Mouse (Mus musculus): ENCODE measurements around the gene Fyb.
A peak's percentile ranks its signal among the peaks of the same experiment; 100 is the strongest.

Gene Fyb

DNA sequence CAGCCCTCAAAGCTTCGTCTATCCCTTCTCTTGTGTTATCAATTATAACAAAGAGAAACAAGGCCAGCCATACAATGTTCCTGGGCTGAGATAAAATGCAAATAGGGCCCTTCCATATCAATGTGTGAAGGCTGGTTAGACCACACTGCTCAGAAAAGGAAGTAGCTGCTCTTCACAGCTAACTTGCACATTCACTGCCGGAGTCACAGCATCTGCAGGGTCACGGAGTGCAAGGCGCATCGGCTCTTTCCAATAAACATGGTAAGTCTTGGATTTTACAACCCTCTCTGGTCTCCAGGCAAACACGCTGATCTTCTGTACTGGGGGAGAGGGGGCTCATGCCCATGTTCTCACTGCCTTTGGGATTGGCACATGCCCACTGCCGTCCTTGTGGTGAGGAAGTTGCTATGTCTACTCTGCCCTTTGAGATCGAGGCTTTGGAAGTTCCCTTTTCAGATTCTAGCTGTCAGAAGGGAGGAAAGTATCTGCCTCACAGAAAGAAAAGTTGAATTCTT is at the start of gene Fyb:
TSS of gene Fyb (plus strand) at position 201 of the 515 bp plus-strand sequence.
- DNase-seq (ENCODE audit: low spot score in 2 of 2), result peak in 1 of 2 experiments; percentile 8

DNA sequence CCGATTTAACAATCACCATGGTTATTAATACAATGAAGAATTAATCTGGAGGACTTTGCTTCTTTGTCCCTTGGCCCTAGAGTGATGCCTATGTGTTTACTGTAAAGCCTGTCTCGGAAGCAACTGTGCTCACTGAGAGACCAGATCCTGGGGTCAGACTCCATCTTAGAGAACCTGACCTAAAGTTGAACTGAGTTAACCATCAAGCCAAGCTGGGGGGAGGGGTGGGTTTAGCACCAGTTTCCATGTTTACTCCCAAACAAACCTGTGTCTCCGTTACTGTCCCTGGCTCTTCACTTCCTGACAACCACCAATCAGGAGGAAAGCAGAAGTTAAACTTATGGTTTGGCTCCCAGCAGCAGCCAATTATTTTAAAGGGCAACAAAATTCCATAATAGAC is 39.1 kb upstream of the Fyb start:
- DNase-seq (ENCODE audit: low spot score in 2 of 2), result no peak

GRCm38 (mm10) chr15:6492386-6492785 is 30.3 kb upstream of the Fyb start:
- no peak for DNase-seq (ENCODE audit: low spot score in 2 of 2)

DNA sequence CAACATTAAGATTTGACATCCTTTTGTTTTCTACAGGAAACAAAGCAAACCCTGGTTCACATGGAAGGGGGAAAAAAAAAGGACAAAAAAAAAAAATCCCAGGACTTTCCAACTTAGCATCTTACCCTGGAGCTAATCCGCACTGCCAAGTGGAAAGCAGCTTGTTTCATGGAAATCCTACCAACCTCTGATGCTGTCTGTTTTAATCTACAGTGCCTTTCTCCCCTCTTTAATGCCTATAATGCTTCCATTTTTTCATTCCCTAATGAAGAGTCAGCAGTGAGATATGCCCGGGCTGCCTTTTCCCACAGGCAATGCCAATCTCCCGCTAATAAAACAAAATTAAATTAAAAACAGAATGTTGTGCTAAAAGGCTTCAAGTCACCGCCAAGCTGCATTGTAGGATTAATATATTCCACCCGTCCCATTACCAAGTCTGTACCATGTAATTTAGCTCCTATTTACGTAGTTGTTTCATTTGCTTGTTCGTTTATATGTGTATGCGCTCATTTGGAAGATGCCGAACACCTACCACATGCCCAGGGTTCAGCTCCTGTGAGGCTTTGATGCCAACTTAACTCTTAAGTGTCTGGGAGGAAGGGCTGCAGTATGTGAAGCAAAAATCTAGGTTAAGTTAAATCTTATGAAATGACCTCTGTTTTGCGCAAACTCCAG is 24.1 kb upstream of the Fyb start:
- DNase-seq (ENCODE audit: low spot score in 2 of 2), result no peak

GRCm38 (mm10) chr15:6500787-6501186 is 21.9 kb upstream of the Fyb start:
- no peak for DNase-seq (ENCODE audit: low spot score in 2 of 2)

- DNase-seq (ENCODE audit: low spot score in 2 of 2), result no peak
These were observed 5.1 kb upstream of the Fyb start for GRCm38 (mm10) chr15:6517525-6517924.

DNA sequence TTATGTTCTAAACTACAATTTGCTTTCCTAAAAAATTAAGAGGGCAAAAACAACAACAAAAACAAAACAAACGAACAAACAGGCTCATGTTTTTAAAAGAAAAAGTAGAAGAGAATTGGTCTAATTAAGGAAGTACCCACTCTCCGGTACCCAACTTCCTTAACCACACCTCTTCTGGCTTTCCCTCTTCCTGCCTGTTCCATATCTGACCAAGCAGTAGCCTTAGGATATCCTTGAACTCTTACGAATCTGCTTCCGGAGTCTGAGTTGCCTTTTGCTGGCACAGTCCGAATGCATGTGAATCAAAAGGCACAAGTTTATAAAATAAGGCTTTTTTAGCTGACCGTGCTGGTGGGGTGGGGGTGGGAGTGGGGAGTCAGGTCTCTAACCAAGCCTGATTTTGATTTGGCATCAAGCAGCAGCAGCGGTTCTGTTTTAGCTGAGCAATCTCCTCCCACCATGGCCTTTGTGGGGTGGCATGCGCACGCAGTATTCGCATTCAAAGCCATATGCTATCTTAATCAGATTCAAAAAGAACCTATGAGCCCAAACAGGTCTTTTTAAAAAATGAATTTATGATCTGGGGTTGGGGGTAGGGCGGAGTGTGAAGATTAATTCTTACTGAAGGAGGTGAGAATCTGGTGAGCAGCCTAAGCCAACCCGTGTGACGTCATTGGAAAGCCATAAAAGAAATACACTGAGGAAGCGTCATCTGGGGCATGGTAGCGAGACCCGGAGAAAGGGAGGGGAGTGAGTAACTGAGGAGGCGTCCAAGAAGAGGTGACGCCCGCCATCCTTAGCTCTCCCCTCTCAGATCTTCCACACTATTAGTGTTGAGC is 3.0 kb upstream of the Fyb start:
- DNase-seq (ENCODE audit: low spot score in 2 of 2), result no peak

DNA sequence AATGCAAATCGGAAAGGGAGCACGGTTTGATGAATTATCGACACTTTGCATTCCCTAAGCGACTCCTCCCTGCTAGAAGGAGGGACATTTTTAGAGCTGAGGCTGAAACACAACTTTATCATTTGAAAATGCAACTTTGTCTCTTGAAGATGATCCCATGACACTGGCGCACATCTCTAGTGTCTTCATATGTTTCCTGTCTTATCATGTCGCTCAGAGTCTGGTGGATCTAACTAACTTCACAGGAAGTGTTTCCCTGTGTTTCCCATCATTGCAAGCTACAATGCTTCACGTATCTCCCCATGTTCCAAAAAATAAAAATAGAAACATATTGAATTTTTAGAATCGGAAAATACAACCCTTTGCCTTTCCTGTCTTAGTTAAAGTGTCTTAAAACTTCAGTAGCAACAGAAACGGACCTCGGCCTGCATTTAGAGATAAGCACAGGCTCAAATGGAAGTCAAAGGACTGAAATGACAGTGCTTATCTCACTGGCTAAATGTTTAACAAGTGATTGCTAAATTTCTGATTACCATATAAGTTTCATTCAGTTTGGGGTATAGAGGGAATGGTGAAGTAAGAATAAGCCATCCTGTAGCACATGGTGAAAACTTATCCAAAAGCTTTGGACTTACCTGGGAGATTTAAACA is 2.0 kb upstream of the Fyb start:
- DNase-seq (ENCODE audit: low spot score in 2 of 2), result no peak

DNA sequence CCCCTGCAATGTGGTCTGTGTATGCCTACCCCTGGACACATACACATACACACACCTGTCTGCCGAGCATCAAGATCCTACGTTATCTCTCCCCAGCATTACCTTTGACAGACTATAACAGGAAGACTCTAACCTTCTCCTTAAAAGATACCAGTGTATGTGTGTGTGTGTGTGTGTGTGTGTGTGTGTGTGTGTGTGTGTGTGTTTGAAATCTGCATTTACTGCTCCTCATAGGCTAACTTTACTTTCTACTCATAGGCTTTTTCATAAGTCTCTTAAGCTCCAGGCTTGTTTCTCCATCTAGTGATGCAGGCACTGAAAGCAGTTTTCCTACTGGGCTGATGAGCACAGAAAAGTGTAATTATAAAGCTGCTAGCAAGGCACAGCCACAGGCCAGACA is 2.1 kb downstream of the Fyb start:
- DNase-seq (ENCODE audit: low spot score in 2 of 2), result no peak

- DNase-seq (ENCODE audit: low spot score in 2 of 2), result peak in 1 of 2 experiments; percentile 8
These were observed 2.7 kb downstream of the Fyb start for GRCm38 (mm10) chr15:6525386-6525785.

DNA sequence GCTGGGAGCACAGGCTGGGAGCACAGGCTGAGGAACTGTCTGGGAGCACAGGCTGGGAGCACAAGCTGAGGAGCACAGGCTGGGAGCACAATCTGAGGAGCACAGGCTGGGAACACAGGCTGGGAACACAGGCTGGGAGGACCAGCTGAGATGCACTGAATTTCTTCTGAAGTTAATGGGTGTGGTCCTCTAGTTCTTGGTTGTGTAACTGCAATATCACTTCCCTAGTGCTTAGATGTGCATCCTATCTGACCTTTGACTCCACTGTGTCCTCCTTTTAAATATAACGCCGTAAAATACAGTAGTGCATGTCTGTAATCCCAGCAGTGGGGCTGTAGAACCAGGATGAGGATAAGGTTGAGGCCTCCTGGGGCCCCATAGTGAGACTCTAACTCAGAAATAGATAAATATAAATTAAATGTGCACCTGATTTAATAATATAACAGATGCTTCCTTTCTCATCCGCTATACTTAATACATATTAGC is 11.2 kb downstream of the Fyb start:
- DNase-seq (ENCODE audit: low spot score in 2 of 2), result no peak

DNA sequence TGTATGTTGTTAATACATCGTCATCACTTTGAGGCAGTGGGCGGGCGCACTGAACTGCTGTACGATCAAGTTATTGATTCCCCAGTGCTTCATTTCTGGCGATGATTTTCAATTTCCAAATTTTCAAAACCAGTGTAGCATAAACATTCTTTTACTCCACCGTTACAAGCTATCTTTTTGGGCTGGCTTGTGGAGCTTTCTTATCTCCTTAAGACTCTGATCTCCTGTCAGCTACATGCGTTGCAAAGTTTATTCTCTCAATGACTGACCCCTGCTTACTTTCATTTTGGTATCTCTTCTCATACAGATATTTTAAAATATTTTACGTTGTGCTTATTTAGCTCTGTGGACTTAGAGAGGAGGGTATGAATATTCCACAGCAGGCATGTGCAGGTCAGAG is 11.9 kb downstream of the Fyb start:
- no peak for DNase-seq (ENCODE audit: low spot score in 2 of 2)

DNA sequence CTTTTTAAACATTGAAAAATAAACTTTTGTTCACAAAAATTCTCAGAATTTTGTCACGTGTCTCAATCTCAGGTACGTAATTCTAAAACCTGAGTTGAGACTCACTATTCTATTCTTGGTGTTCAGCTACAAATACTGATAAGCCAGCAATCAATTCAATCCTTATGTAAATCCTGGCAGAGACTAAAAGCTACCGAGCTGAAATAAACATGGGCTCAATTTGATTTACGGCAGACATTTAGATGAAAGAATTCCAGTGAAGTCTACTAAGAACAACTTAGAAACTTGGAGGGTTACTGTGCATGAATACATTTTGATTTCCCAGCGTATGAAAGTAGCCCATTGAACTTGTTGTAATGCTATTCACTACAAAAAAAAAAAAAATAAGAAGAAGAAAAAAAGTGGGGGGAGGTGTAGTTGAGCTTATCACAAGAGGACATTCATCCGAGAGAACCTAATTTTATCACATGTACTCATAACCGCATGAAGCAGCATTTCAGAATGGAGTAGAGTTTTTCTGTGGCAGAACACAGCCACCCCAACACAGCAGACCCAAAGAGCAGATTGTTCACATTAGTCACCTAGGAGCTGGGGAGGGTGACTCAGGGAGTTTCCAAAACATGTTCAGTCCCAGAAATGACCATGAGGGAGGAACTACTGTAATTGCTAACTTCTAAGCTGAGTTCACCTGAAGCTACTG is 17.1 kb downstream of the Fyb start:
- DNase-seq (ENCODE audit: low spot score in 2 of 2), result no peak

- DNase-seq (ENCODE audit: low spot score in 2 of 2), result no peak
These were observed 26.3 kb downstream of the Fyb start for GRCm38 (mm10) chr15:6548911-6549310.

GRCm38 (mm10) chr15:6551875-6552274 is 29.2 kb downstream of the Fyb start:
- DNase-seq (ENCODE audit: low spot score in 2 of 2), result no peak

- DNase-seq (ENCODE audit: low spot score in 2 of 2), result peak; percentile 29 to 34
These were observed 32.1 kb downstream of the Fyb start for GRCm38 (mm10) chr15:6554742-6555141.

GRCm38 (mm10) chr15:6555536-6555935 is 32.9 kb downstream of the Fyb start:
- DNase-seq (ENCODE audit: low spot score in 2 of 2), result no peak

DNA sequence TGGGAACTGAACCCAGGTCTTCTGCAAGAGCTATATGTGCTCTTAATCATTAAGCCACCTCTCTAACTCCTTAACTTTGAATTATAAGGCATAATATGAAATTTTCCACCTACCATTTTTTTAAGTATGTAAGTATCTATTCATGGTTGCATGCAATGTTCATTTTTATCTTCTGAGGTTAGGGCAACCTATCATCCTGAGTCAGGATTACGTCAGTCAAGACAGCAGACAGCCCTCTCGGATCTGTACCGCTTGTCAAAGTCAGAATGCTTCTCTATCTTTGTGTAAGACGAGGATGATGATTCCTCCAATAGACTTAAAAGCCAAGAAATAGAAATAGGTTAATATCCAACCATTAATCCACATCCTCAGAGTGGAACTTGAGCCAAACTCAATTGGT is 33.6 kb downstream of the Fyb start:
- DNase-seq (ENCODE audit: low spot score in 2 of 2), result no peak

DNA sequence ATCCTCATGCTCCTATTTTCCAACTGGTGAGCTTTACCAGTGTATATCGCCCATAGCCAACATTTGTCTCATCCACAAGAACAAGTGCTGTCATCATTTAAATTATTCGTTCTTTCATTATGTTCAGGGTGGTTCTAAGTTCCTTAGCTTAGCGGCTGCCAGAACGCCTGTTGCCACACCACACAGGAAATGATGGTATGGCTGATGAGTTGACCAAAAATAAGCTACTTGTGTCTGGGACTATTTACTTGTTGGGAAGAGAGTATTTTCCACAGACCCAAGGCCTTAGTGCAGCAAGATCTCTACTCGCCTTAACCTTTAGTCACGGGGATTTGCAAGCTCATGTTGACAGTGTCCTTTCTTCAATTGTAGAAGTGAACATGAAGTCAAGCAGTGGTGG is 34.3 kb downstream of the Fyb start:
- no peak for DNase-seq (ENCODE audit: low spot score in 2 of 2)

GRCm38 (mm10) chr15:6557552-6557951 is 34.9 kb downstream of the Fyb start:
- no peak for DNase-seq (ENCODE audit: low spot score in 2 of 2)

DNA sequence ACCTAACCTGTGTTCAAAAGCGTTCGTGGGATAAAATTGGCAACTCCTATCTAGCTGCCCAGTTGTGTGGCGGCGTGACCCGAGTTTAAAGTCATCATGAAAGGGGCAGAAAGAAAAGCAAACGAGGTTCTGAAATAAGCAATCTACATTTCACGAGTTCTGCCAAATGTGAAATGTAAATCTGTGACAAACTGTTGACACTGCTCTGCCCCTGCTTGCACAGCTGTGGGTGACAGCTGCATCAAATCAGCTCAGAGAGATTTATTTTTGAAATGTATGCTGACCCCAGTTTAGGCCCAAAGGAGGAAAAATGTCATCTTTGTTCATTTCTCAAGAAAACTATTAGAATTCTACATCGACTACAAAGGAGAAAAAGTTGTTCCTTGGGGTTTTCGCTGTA is 36.5 kb downstream of the Fyb start:
- DNase-seq (ENCODE audit: low spot score in 2 of 2), result no peak

- DNase-seq (ENCODE audit: low spot score in 2 of 2), result no peak
These were observed 38.0 kb downstream of the Fyb start for GRCm38 (mm10) chr15:6560696-6561095.

All from thymus, postnatal 10 days (tissue).